Mouse (Mus musculus) heart, embryonic 12.5 days (tissue): ENCODE data around the gene Pde7b. TPM values are rescaled to one million over a fixed set of nuclear protein-coding genes. Genes with fewer than 3 reads are reported as not detected.
A peak's percentile ranks its signal among the peaks of the same experiment; 100 is the strongest.

ENCODE experiments used
- ATAC-seq: fragments of 200-750 bp; cut with Nextera tagmentation; 2 replicates; pipeline ENCODE4 v1.8.0; 2017; ENCODE audit warnings: moderate TSS enrichment, moderate library complexity; ENCODE audit not compliant: insufficient number of reproducible peaks, low FRiP score
- H3K27ac ChIP-seq: fragments of 300-500 bp; sonication (generic); 2 replicates; pipeline ENCODE4 v1.5.1; 2016; ENCODE audit warnings: mild to moderate bottlenecking, moderate library complexity; ENCODE audit not compliant: poor library complexity, severe bottlenecking
- H3K27me3 ChIP-seq: fragments of 300-500 bp; sonication (generic); replicated peaks from 2 replicates; pipeline ENCODE4 v1.6.1; 2016; ENCODE audit warnings: mild to moderate bottlenecking, moderate library complexity
- H3K36me3 ChIP-seq: fragments of 300-500 bp; sonication (generic); 2 replicates; pipeline ENCODE4 v1.6.1; 2016; ENCODE audit warnings: mild to moderate bottlenecking, moderate library complexity
- H3K4me1 ChIP-seq: fragments of 300-500 bp; sonication (generic); replicated peaks from 2 replicates; pipeline ENCODE4 v1.6.1; 2016; ENCODE audit warnings: mild to moderate bottlenecking
- H3K4me2 ChIP-seq: fragments of 300-500 bp; sonication (generic); 2 replicates; pipeline ENCODE4 v1.6.1; 2016; ENCODE audit warnings: mild to moderate bottlenecking, moderate library complexity
- H3K4me3 ChIP-seq: fragments of 300-500 bp; sonication (generic); 2 replicates; pipeline ENCODE4 v1.5.1; 2016; ENCODE audit warnings: mild to moderate bottlenecking
- H3K9ac ChIP-seq: fragments of 300-500 bp; sonication (generic); 2 replicates; pipeline ENCODE4 v1.6.1; 2016; ENCODE audit warnings: mild to moderate bottlenecking, moderate library complexity
- H3K9me3 ChIP-seq: fragments of 300-500 bp; sonication (generic); replicated peaks from 2 replicates; pipeline ENCODE4 v1.6.1; 2016; ENCODE audit warnings: mild to moderate bottlenecking, moderate library complexity
- WGBS: fragments of 180-500 bp; shearing (Covaris S2); methylation state at CpG from one replicate; pipeline ENCODE4 v1.1.7; 2016; 5-methylcytosine and 5-hydroxymethylcytosine counted together
- polyA plus RNA-seq: library from polyadenylated mRNA; unstranded; fragments of >200 nt; fragmentation: Nextera tagmentation; extraction: Ambion mirVana; gene quantifications from 2 replicates; pipeline ENCODE4 v1.2.1, GENCODE M21; 2016

The Pde7b gene
- polyA plus RNA-seq, 1 experiment from 2014 or later: 16.3 TPM

- H3K27me3 ChIP-seq: no peaks in the 10 kb centered on the region
- H3K4me3 ChIP-seq: no peak overlapping the region
- H3K9me3 ChIP-seq: no peaks in the 10 kb centered on the region
- no peak overlapping the region for H3K9ac ChIP-seq
- peaks cover 11% of the 10 kb centered on the region for H3K4me1 ChIP-seq
- no peak overlapping the region for H3K4me2 ChIP-seq
- H3K27ac ChIP-seq: no peak overlapping the region
- no peak for ATAC-seq
- WGBS: 53% methylated on average over 5 of the region's 5 CpGs
- H3K36me3 ChIP-seq: no peaks in the 10 kb centered on the region; the same call in 1 of the 2 replicates
Observed at GRCm38 (mm10) chr10:20394815-20395214, 330.1 kb downstream of the Pde7b start.

DNA sequence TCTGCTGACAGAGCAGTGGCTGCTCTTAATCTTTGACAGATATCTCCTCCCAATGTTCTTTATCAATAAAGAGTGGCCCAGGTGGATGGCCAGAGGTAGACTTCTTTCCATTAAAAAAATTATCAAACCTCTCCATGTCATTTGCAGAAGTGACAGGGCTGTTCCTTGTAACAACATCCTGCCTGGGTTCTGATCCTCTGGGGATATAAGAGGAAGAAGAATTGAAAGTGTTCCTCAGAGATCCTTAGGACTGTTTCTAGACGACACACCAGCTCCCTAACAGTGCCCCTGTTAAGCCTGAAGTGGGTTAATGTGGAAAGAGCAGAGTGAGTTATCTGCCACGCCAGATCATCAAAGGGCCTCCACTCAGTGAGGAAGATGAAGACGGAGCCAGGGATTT lies 334.3 kb downstream of the Pde7b start:
- Histone ChIP-seq H3K4me2 (no peak overlapping the region), H3K9me3 (no peaks in the 10 kb centered on the region), H3K27ac (no peak overlapping the region), H3K4me3 (no peak overlapping the region), H3K9ac (no peak overlapping the region), H3K36me3 (no peaks in the 10 kb centered on the region), H3K4me1 (no peaks in the 10 kb centered on the region), H3K27me3 (no peaks in the 10 kb centered on the region)
- ATAC-seq: no peak
- WGBS: 52% methylated on average over 3 of the region's 3 CpGs

GRCm38 (mm10) chr10:20382807-20383419 lies 342.0 kb downstream of the Pde7b start:
- Histone ChIP-seq H3K27ac (no peak overlapping the region), H3K27me3 (no peaks in the 10 kb centered on the region), H3K4me3 (no peak overlapping the region), H3K4me2 (no peak overlapping the region), H3K9ac (no peak overlapping the region), H3K36me3 (no peaks in the 10 kb centered on the region), H3K4me1 (peaks cover 9% of the 10 kb centered on the region), H3K9me3 (no peaks in the 10 kb centered on the region)
- WGBS: 62% methylated on average over 6 of the region's 6 CpGs
- ATAC-seq: no peak

DNA sequence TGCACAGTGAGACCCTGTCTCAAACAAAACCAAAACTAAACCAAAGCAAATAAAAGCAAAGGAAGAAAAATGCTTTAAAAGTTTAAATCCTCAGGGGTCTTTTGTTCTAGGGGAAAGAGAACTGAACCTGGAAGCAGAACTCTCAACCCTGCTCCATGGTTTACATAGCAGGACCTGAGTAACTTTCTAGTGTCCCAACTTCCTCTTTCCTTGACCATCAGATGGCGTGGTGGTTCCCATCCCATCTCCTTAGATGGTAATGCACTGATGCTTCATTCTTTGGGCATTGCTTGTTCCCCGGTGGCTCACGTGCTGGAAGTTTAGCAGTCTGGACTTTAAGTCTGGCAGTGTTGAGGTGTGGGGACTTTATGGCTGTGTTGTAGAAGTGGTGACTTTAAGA lies 343.5 kb downstream of the Pde7b start:
- no peaks in the 10 kb centered on the region for H3K9me3 ChIP-seq
- no peak overlapping the region for H3K27ac ChIP-seq
- no peak for ATAC-seq
- H3K4me3 ChIP-seq: no peak overlapping the region
- peaks cover 9% of the 10 kb centered on the region for H3K4me1 ChIP-seq
- WGBS: 75% methylated on average over 3 of the region's 3 CpGs
- no peak overlapping the region for H3K9ac ChIP-seq
- H3K36me3 ChIP-seq: no peaks in the 10 kb centered on the region
- no peak overlapping the region for H3K4me2 ChIP-seq
- no peaks in the 10 kb centered on the region for H3K27me3 ChIP-seq

GRCm38 (mm10) chr10:20380798-20381197 lies 344.1 kb downstream of the Pde7b start:
- WGBS: 75% methylated on average over 3 of the region's 3 CpGs
- no peaks in the 10 kb centered on the region for H3K36me3 ChIP-seq
- no peak overlapping the region for H3K9ac ChIP-seq
- H3K4me2 ChIP-seq: no peak overlapping the region
- ATAC-seq: no peak
- no peak overlapping the region for H3K4me3 ChIP-seq
- H3K27me3 ChIP-seq: no peaks in the 10 kb centered on the region
- H3K27ac ChIP-seq: no peak overlapping the region
- no peaks in the 10 kb centered on the region for H3K9me3 ChIP-seq
- H3K4me1 ChIP-seq: peaks cover 9% of the 10 kb centered on the region

DNA sequence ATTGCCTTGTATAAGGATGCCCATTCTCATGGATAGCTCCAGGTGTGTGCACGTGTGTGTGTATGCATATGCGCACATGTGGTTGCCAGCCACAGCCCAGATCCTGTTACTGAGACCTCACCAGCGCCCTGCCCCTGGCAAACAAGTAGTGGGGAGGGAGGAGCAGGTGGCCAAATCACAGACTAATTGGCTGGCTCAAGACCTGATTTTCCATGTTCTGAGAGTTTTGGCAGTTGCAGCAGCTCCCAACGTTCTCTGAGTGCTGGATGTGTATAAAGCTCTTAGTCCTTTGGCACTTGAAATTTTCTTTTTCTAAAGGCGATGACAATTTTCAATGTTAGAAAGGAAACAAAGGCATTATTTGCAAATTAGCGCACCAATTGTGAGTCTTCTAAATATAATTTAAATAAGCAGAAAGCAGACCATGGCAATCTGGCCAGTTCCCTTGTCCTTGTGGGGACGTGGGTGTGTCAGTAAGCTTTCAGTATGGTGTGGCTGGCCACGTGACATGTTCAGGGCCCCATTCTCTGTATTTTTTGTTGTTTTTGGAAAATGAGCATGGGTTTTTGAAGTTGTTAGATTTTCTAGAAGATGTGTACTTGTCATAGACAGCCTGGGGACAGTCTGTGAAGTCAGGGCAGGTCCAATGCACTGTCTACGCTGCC lies 345.7 kb downstream of the Pde7b start:
- no peak overlapping the region for H3K27ac ChIP-seq
- WGBS: 77% methylated on average over 9 of the region's 9 CpGs
- no peaks in the 10 kb centered on the region for H3K9me3 ChIP-seq
- H3K4me2 ChIP-seq: no peak overlapping the region
- no peak overlapping the region for H3K9ac ChIP-seq
- H3K4me3 ChIP-seq: no peak overlapping the region
- ATAC-seq: no peak
- no peaks in the 10 kb centered on the region for H3K36me3 ChIP-seq
- H3K4me1 ChIP-seq: peaks cover 9% of the 10 kb centered on the region
- no peaks in the 10 kb centered on the region for H3K27me3 ChIP-seq

DNA sequence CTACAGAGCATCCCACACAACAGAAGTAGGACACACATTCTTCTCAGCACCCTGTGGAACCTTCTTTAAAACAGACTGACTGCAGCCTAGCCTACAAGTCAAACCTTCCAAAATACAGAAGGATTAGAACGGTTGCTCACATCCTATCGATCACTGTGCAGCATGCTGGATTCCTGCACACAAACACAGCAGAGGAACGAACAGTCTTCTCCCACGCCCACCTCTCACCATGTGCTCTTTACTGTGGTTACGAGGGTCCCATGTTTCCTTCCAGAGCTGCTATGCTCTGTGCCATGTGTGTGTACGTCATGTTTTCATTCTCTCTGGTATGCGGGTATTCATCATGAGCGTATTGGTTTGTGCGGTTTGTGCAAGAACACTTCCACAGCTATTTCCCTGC lies 347.3 kb downstream of the Pde7b start:
- Histone ChIP-seq H3K36me3 (no peaks in the 10 kb centered on the region), H3K27ac (no peak overlapping the region), H3K4me2 (no peak overlapping the region), H3K4me3 (no peak overlapping the region), H3K9ac (no peak overlapping the region), H3K9me3 (no peaks in the 10 kb centered on the region), H3K4me1 (peaks cover 2% of the 10 kb centered on the region; the same call in 1 of the 2 replicates), H3K27me3 (no peaks in the 10 kb centered on the region)
- ATAC-seq: no peak
- 88% methylated on average over 9 of the region's 9 CpGs for WGBS

GRCm38 (mm10) chr10:20372046-20372445 lies 352.8 kb downstream of the Pde7b start:
- Histone ChIP-seq H3K9me3 (peaks cover 5% of the 10 kb centered on the region; the same call in 1 of the 2 replicates), H3K4me1 (no peaks in the 10 kb centered on the region), H3K4me3 (no peak overlapping the region), H3K36me3 (0 out of 2 replicates have a peak, but pooled peaks cover 4% of the 10 kb centered on the region), H3K4me2 (no peak overlapping the region), H3K9ac (no peak overlapping the region), H3K27ac (no peak overlapping the region), H3K27me3 (no peaks in the 10 kb centered on the region)
- ATAC-seq: no peak
- WGBS: 85% methylated on average over 5 of the region's 5 CpGs

GRCm38 (mm10) chr10:20362450-20363118 lies 362.3 kb downstream of the Pde7b start:
- no peak for ATAC-seq
- H3K27me3 ChIP-seq: no peaks in the 10 kb centered on the region
- H3K9ac ChIP-seq: no peak overlapping the region
- H3K36me3 ChIP-seq: peaks cover 29% of the 10 kb centered on the region
- no peak overlapping the region for H3K4me3 ChIP-seq
- H3K9me3 ChIP-seq: no peaks in the 10 kb centered on the region
- 59% methylated on average over 4 of the region's 4 CpGs for WGBS
- no peaks in the 10 kb centered on the region for H3K4me1 ChIP-seq
- H3K27ac ChIP-seq: no peak overlapping the region
- no peak overlapping the region for H3K4me2 ChIP-seq

DNA sequence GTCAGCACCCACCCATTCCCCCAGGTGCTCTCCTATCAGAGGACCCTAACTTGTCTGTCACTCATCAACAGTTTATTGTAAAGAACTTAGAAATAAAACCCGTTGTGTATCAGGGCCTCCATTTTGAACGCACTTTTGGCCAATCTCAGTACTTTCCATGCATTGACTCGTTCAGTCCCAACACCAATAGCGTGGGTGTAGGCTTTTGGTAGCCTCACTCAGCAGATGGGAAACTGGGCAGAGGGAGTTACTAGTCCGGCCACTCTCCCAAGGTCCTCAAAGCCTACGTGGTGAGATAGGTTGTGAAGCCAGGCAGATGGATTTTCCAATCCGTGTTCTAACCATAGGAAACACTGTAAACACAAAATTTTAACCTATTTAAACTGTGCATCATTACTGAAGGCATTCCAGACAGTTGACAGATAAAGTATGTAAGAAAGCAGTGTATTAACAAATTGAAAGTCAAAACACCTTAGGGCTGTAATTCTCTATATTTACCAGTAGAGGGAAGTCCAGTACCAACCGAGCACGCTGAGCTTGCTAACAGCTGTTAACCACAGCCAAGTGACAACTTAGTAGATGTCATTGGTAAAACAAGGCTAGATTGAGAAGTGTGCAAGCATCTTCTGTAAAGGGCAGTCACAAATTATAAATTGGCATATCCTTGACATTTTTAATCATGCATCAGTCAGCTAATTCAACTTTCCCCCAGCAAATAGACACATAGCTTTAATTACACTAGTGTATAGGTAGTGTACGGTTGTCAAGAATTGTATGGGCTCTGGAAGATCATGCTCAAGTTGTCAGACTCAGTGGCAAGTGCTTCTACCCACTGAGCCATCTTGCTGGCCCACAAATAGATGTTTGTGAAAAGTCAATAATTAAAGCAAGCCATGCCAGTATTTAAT lies 363.1 kb downstream of the Pde7b start:
- Histone ChIP-seq H3K27me3 (no peaks in the 10 kb centered on the region), H3K4me2 (no peak overlapping the region), H3K4me1 (no peaks in the 10 kb centered on the region), H3K9ac (no peak overlapping the region), H3K9me3 (no peaks in the 10 kb centered on the region), H3K4me3 (no peak overlapping the region), H3K36me3 (peaks cover 37% of the 10 kb centered on the region), H3K27ac (no peak overlapping the region)
- no peak for ATAC-seq
- 59% methylated on average over 10 of the region's 10 CpGs for WGBS

DNA sequence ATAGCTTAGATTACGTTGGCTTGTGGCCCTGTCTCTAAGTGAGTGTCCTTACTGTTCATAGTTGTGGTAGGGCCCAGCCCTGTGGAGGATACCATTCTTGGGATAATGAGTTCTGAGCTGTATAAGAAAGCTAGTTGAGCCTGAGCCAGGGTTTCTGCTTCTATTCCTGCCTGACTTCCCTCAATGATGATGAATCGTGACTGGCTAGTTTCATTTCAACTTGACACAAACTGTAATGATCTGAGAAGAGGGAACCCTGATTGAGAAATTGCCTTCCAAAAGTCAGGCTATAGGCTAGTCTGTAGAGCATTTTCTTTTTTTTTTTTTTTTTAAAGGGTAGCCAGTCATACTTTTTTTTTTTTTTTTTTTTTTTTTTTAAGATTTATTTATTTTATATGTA lies 376.0 kb downstream of the Pde7b start:
- WGBS: 85% methylated on average over 2 of the region's 2 CpGs
- Histone ChIP-seq H3K4me3 (no peak overlapping the region), H3K4me2 (peak overlapping the region; percentile 77), H3K9ac (no peak overlapping the region), H3K36me3 (peaks cover 26% of the 10 kb centered on the region), H3K27ac (no peak overlapping the region), H3K9me3 (no peaks in the 10 kb centered on the region), H3K4me1 (peaks cover 7% of the 10 kb centered on the region; the same call in 1 of the 2 replicates), H3K27me3 (no peaks in the 10 kb centered on the region)
- no peak for ATAC-seq
